Mouse (Mus musculus) midbrain, embryonic 11.5 days (tissue): Measurements from ENCODE around the gene Grik5. TPM values are rescaled to one million over a fixed set of nuclear protein-coding genes. Genes with fewer than 3 reads are reported as not detected.
A peak's percentile ranks its signal among the peaks of the same experiment; 100 is the strongest.

ENCODE experiments used
- ATAC-seq: fragments of 200-750 bp; cut with Nextera tagmentation; 2 replicates; pipeline ENCODE4 v1.8.0; 2017; ENCODE audit warnings: moderate TSS enrichment, moderate library complexity; ENCODE audit not compliant: low FRiP score
- DNase-seq: peaks from one replicate; pipeline ENCODE4 v3.0.0; 2015; ENCODE audit warnings: low spot score; ENCODE audit errors: missing footprints
- H3K27ac ChIP-seq: fragments of 300-500 bp; sonication (generic); 2 replicates; pipeline ENCODE4 v1.5.1; 2014; ENCODE audit warnings: low read depth, low read length
- H3K27me3 ChIP-seq: fragments of 300-500 bp; sonication (generic); 2 replicates; pipeline ENCODE4 v1.6.1; 2014; ENCODE audit warnings: mild to moderate bottlenecking, low read length, moderate library complexity, mixed read lengths; ENCODE audit not compliant: control insufficient read depth, insufficient read depth
- H3K36me3 ChIP-seq: fragments of 300-500 bp; sonication (generic); 2 replicates; pipeline ENCODE4 v1.6.1; 2014; ENCODE audit warnings: mild to moderate bottlenecking, low read length, moderate library complexity, mixed read lengths; ENCODE audit not compliant: control insufficient read depth, insufficient read depth
- H3K4me1 ChIP-seq: fragments of 300-500 bp; sonication (generic); 2 replicates; pipeline ENCODE4 v1.6.1; 2014; ENCODE audit warnings: low read length; ENCODE audit not compliant: control insufficient read depth, insufficient read depth
- H3K4me2 ChIP-seq: fragments of 300-500 bp; sonication (generic); 2 replicates; pipeline ENCODE4 v1.6.1; 2014; ENCODE audit warnings: mild to moderate bottlenecking, moderate library complexity
- H3K4me3 ChIP-seq: fragments of 300-500 bp; sonication (generic); 2 replicates; pipeline ENCODE4 v1.5.1; 2014; ENCODE audit warnings: low read depth, low read length
- H3K9ac ChIP-seq: fragments of 300-500 bp; sonication (generic); 2 replicates; pipeline ENCODE4 v1.6.1; 2014; ENCODE audit warnings: low read length
- H3K9me3 ChIP-seq: fragments of 300-500 bp; sonication (generic); 2 replicates; pipeline ENCODE4 v1.6.1; 2016; ENCODE audit warnings: low read length; ENCODE audit not compliant: control insufficient read depth
- WGBS: fragments of 180-500 bp; shearing (Covaris S2); extraction: QIAGEN DNeasy Blood & Tissue Kit; methylation state at CpG from one replicate; pipeline ENCODE4 v1.1.7; 2014; 5-methylcytosine and 5-hydroxymethylcytosine counted together
- polyA plus RNA-seq: library from polyadenylated mRNA; unstranded; fragments of >200 nt; fragmentation: Nextera tagmentation; extraction: Ambion mirVana; gene quantifications from 2 replicates; pipeline ENCODE4 v1.2.1, GENCODE M21; 2014

Grik5 gene
- polyA plus RNA-seq, 1 experiment from 2014 or later: 9.3 TPM

DNA sequence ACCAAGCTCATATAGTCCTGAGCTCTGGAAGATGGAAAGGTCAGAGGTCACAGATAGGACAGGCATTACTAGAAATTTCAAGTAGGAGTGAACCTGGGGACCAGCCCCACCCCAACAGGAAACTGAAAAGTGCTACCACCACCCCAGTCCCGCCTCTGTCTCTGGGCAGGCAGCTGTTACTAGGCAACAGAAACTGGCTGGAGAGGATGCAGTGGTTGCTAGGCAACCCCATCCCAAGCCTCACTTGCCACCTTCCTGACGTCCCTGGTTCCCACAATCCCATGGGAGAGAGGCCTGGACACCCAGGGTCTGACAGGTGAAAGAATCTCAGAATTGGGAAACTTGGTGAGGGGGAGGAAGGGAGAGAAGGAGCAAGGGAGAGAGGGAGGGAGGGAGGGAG, 3.4 kb downstream of the Grik5 start:
- peak; percentile 94 for DNase-seq
- no peak overlapping the region for H3K27ac ChIP-seq
- no peak overlapping the region for H3K4me3 ChIP-seq
- WGBS: 3% methylated on average over 2 of the region's 2 CpGs
- H3K9me3 ChIP-seq: no peaks in the 10 kb centered on the region
- H3K9ac ChIP-seq: no peak overlapping the region
- ATAC-seq: peak; percentile 51; the same call in 1 of the 2 replicates
- H3K4me2 ChIP-seq: no peak overlapping the region
- peaks cover 4% of the 10 kb centered on the region; the same call in 1 of the 2 replicates for H3K36me3 ChIP-seq
- H3K27me3 ChIP-seq: no peaks in the 10 kb centered on the region
- H3K4me1 ChIP-seq: peaks cover 41% of the 10 kb centered on the region

- Histone ChIP-seq H3K27ac (no peak overlapping the region), H3K36me3 (peaks cover 4% of the 10 kb centered on the region), H3K4me3 (no peak overlapping the region), H3K9ac (no peak overlapping the region), H3K4me1 (peaks cover 37% of the 10 kb centered on the region), H3K4me2 (no peak overlapping the region), H3K9me3 (no peaks in the 10 kb centered on the region), H3K27me3 (no peaks in the 10 kb centered on the region)
- WGBS: 85% methylated on average over 22 of the region's 22 CpGs
- no peak for ATAC-seq
- DNase-seq: no peak
Observed at GRCm38 (mm10) chr7:25067909-25068656, 4.1 kb downstream of the Grik5 start.

DNA sequence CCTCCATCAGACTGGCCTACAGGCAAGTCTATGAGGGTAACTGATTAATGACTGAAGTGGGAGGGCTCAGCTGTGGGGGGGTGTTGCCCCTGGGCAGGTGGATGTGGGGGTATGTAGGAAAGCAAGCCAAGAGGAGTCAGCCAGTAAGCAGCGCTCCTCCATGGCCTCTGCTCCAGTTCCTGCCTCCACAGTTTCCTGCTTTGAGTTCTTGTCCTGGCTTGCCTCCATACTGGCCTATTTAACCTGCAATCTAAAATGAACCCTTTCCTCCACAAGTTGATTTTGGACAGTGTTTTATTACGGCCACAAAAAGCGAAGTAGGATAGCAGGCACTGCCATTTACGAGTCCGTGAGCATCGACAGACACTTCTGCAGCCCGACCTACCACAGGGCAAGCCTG, 4.8 kb downstream of the Grik5 start:
- Histone ChIP-seq H3K4me1 (peaks cover 36% of the 10 kb centered on the region), H3K4me2 (no peak overlapping the region), H3K9ac (no peak overlapping the region), H3K27ac (no peak overlapping the region), H3K27me3 (no peaks in the 10 kb centered on the region), H3K36me3 (peaks cover 8% of the 10 kb centered on the region), H3K9me3 (no peaks in the 10 kb centered on the region), H3K4me3 (no peak overlapping the region)
- DNase-seq (no peak), ATAC-seq (no peak)
- WGBS: 90% methylated on average over 7 of the region's 7 CpGs

DNA sequence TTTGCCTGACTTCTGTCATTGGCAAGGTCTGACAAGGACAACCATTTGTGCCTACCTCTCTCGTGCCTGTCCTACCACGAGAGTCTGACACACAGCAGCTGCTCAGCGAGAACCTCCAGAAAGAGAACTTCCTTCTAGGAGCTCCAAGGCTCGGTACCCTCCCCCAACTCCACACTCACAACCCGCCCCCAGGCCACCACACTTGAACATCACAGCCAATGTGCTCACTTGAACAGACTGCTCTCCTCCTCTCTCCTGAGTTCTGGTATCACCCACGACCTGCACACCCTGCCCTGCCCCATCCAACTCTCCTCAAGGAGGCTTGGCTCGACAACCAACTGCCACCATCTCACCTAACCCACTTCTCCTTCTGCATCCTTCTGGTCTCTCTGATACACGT, 8.2 kb downstream of the Grik5 start:
- no peak overlapping the region for H3K27ac ChIP-seq
- no peak overlapping the region for H3K9ac ChIP-seq
- no peak overlapping the region for H3K4me3 ChIP-seq
- H3K36me3 ChIP-seq: peaks cover 13% of the 10 kb centered on the region
- H3K4me2 ChIP-seq: no peak overlapping the region
- no peaks in the 10 kb centered on the region for H3K27me3 ChIP-seq
- DNase-seq (no peak), ATAC-seq (no peak)
- no peaks in the 10 kb centered on the region for H3K9me3 ChIP-seq
- WGBS: 89% methylated on average over 8 of the region's 8 CpGs
- H3K4me1 ChIP-seq: peaks cover 10% of the 10 kb centered on the region

DNA sequence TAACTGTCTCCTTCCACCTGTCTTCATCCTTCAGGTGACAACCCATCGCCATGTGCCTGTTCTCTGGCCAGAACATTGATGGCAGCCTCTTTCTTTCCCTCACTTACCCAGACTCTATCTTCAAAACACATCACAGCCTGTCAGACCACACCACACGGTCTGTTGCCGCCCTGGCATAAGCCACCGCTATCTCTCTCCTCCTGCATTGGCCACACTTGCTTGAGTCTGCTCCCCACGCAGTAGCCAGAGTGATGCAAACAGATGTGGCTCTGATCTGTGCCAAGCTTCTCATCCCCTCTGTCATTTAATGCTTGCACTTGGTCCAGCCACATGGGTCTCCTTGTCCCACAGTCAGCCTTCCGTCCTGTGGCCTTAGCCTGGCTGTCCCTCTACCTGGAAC, 8.8 kb downstream of the Grik5 start:
- ATAC-seq: no peak

DNA sequence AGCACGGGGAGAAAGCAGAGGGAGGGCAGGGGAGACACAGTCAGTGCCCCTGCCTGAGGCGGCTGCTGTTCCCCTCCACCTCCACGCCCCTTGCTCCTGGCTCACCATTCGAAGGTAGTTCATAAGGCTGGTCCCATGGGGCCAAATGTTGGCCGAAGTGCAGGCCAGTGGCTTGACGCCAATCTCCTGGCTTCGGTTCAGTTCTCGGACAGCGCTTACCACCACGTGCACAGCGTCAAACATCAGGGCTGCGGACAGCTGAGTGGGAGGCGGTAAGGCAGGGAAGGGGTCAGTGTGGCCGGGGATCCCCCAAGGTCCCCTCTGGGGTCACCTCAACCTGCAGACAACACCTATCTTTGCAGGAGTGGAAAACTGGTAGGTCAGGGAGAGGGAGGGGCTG, 13.3 kb downstream of the Grik5 start:
- Histone ChIP-seq H3K9ac (no peak overlapping the region), H3K27me3 (no peaks in the 10 kb centered on the region), H3K4me1 (no peaks in the 10 kb centered on the region), H3K4me3 (no peak overlapping the region), H3K36me3 (peaks cover 45% of the 10 kb centered on the region), H3K4me2 (no peak overlapping the region), H3K9me3 (no peaks in the 10 kb centered on the region; the same call in 1 of the 2 replicates), H3K27ac (no peak overlapping the region)
- 95% methylated on average over 14 of the region's 14 CpGs for WGBS
- no peak for DNase-seq
- ATAC-seq: no peak

More for the DNA sequence above, 8.8 kb downstream of the Grik5 start:
- H3K36me3 ChIP-seq: peaks cover 14% of the 10 kb centered on the region
- no peak overlapping the region for H3K4me3 ChIP-seq
- DNase-seq: no peak
- peaks cover 4% of the 10 kb centered on the region for H3K4me1 ChIP-seq
- no peaks in the 10 kb centered on the region for H3K27me3 ChIP-seq
- no peak overlapping the region for H3K4me2 ChIP-seq
- no peak overlapping the region for H3K27ac ChIP-seq
- H3K9me3 ChIP-seq: no peaks in the 10 kb centered on the region
- WGBS: 89% methylated on average over 6 of the region's 6 CpGs
- no peak overlapping the region for H3K9ac ChIP-seq

GRCm38 (mm10) chr7:25058394-25058793, 13.8 kb downstream of the Grik5 start:
- H3K9me3 ChIP-seq: no peaks in the 10 kb centered on the region; the same call in 1 of the 2 replicates
- 90% methylated on average over 8 of the region's 8 CpGs for WGBS
- no peak overlapping the region for H3K27ac ChIP-seq
- H3K36me3 ChIP-seq: peaks cover 45% of the 10 kb centered on the region
- H3K4me2 ChIP-seq: no peak overlapping the region
- DNase-seq: no peak
- no peaks in the 10 kb centered on the region for H3K27me3 ChIP-seq
- no peak for ATAC-seq
- no peaks in the 10 kb centered on the region for H3K4me1 ChIP-seq
- no peak overlapping the region for H3K4me3 ChIP-seq
- H3K9ac ChIP-seq: no peak overlapping the region

GRCm38 (mm10) chr7:25057888-25058287, 14.3 kb downstream of the Grik5 start:
- H3K36me3 ChIP-seq: peaks cover 44% of the 10 kb centered on the region
- no peak overlapping the region for H3K4me2 ChIP-seq
- no peaks in the 10 kb centered on the region for H3K4me1 ChIP-seq
- H3K27me3 ChIP-seq: no peaks in the 10 kb centered on the region
- no peak overlapping the region for H3K4me3 ChIP-seq
- no peak for DNase-seq
- no peaks in the 10 kb centered on the region; the same call in 1 of the 2 replicates for H3K9me3 ChIP-seq
- ATAC-seq: no peak
- 93% methylated on average over 5 of the region's 5 CpGs for WGBS
- H3K27ac ChIP-seq: no peak overlapping the region
- no peak overlapping the region for H3K9ac ChIP-seq

- Histone ChIP-seq H3K4me1 (no peaks in the 10 kb centered on the region), H3K9me3 (no peaks in the 10 kb centered on the region; the same call in 1 of the 2 replicates), H3K4me2 (no peak overlapping the region), H3K36me3 (peaks cover 41% of the 10 kb centered on the region), H3K27ac (no peak overlapping the region), H3K9ac (no peak overlapping the region), H3K27me3 (no peaks in the 10 kb centered on the region), H3K4me3 (no peak overlapping the region)
- no peak for ATAC-seq
- DNase-seq: no peak
- 89% methylated on average over 4 of the region's 4 CpGs for WGBS
Observed at GRCm38 (mm10) chr7:25056951-25057350, 15.2 kb downstream of the Grik5 start.
